Mouse (Mus musculus) CH12.LX (cell line): ENCODE data around the gene Shroom4. TPM values are rescaled to one million over a fixed set of nuclear protein-coding genes. Genes with fewer than 3 reads are reported as not detected.

ENCODE experiments used
- DNase-seq: peaks from one replicate; pipeline ENCODE4 v3.0.0-alpha.2; 2013; ENCODE audit errors: extremely low read depth
- H3K27ac ChIP-seq: 2 replicates; pipeline ENCODE4 v1.5.1; 2012; ENCODE audit warnings: low read depth, mild to moderate bottlenecking, control low read depth, moderate library complexity; ENCODE audit not compliant: insufficient read depth
- H3K27me3 ChIP-seq: replicated peaks from 2 replicates; pipeline ENCODE3; 2012; ENCODE audit warnings: inconsistent platforms
- H3K36me3 ChIP-seq, 2 experiments: replicated peaks in 1 of 2; 2 replicates each; pipeline versions ENCODE3 to v1.6.1; 2012; ENCODE audit warnings: inconsistent platforms in 1 of 2, low read length in 1 of 2, mild to moderate bottlenecking in 1 of 2, mixed read lengths in 1 of 2, moderate library complexity in 1 of 2; ENCODE audit not compliant: control insufficient read depth in 1 of 2, insufficient read depth in 1 of 2
- H3K4me1 ChIP-seq, 2 experiments: 2 replicates each; pipeline ENCODE4 v1.6.1; 2012; ENCODE audit warnings: inconsistent platforms in 1 of 2, moderate library complexity in 1 of 2; ENCODE audit not compliant: insufficient read depth in 2 of 2, control insufficient read depth in 1 of 2
- H3K4me2 ChIP-seq: 2 replicates; pipeline ENCODE4 v1.6.1; 2012; ENCODE audit warnings: low read depth, mild to moderate bottlenecking, control low read depth; ENCODE audit not compliant: poor library complexity, insufficient read depth, severe bottlenecking
- H3K4me3 ChIP-seq, 3 experiments: fragments of 150-350 bp in 1 of 3; sonication (generic) in 1 of 3; replicated peaks in 1 of 3; 2 replicates each; pipeline versions ENCODE3 to v1.5.1; 2011 to 2012; ENCODE audit warnings: low read depth in 2 of 3, low read length in 2 of 3, mild to moderate bottlenecking in 2 of 3, moderate library complexity in 2 of 3, control low read depth in 1 of 3, improper control_type of control experiment in 1 of 3, inconsistent platforms in 1 of 3, mixed read lengths in 1 of 3; ENCODE audit not compliant: poor library complexity in 1 of 3
- H3K79me2 ChIP-seq: replicated peaks from 2 replicates; pipeline ENCODE4 v1.6.1; 2012; ENCODE audit warnings: mild to moderate bottlenecking, moderate library complexity; ENCODE audit not compliant: control insufficient read depth, poor library complexity, insufficient read depth, severe bottlenecking; ENCODE audit errors: extremely low read depth
- H3K9ac ChIP-seq: 2 replicates; pipeline ENCODE4 v1.6.1; 2012; ENCODE audit warnings: low read depth, mild to moderate bottlenecking, control low read depth, moderate library complexity; ENCODE audit not compliant: insufficient read depth
- H3K9me3 ChIP-seq: replicated peaks from 2 replicates; pipeline ENCODE3; 2012; ENCODE audit warnings: low read length, inconsistent platforms, mixed read lengths
- BHLHE40 ChIP-seq: IDR thresholded peaks from 2 replicates; pipeline ENCODE4 v1.6.1; 2011; ENCODE audit warnings: mild to moderate bottlenecking, low read depth, low read length, improper control_type of control experiment
- CTCF ChIP-seq, 2 experiments: IDR thresholded peaks in 1 of 2; conservative IDR thresholded peaks in 1 of 2; 2 replicates each; pipeline ENCODE4 v1.5.1; 2011 to 2012; ENCODE audit warnings: low read depth in 2 of 2, low read length in 2 of 2, improper control_type of control experiment in 1 of 2, inconsistent platforms in 1 of 2, mild to moderate bottlenecking in 1 of 2, moderate library complexity in 1 of 2
- E2F4 ChIP-seq: IDR thresholded peaks from 2 replicates; pipeline ENCODE4 v1.6.1; 2011; ENCODE audit warnings: low read depth, low read length, improper control_type of control experiment; ENCODE audit not compliant: insufficient replicate concordance
- EP300 ChIP-seq: IDR thresholded peaks from 2 replicates; pipeline ENCODE4 v1.6.1; 2011; ENCODE audit warnings: low read length, improper control_type of control experiment
- ETS1 ChIP-seq: conservative IDR thresholded peaks from 2 replicates; pipeline ENCODE4 v1.6.1; 2012; ENCODE audit warnings: low read depth, mild to moderate bottlenecking, inconsistent platforms, low read length, improper control_type of control experiment, moderate library complexity
- GABPA ChIP-seq: IDR thresholded peaks from 2 replicates; pipeline ENCODE4 v1.6.1; 2012; ENCODE audit warnings: low read depth, low read length, improper control_type of control experiment, inconsistent platforms; ENCODE audit not compliant: insufficient replicate concordance
- HCFC1 ChIP-seq: IDR thresholded peaks from 2 replicates; pipeline ENCODE4 v1.6.1; 2012; ENCODE audit warnings: low read depth, mild to moderate bottlenecking, inconsistent platforms, low read length, improper control_type of control experiment
- IRF4 ChIP-seq: IDR thresholded peaks from 2 replicates; pipeline ENCODE4 v1.6.1; 2014; ENCODE audit warnings: low read depth, mild to moderate bottlenecking, inconsistent platforms, low read length, improper control_type of control experiment
- JUN ChIP-seq: IDR thresholded peaks from 2 replicates; pipeline ENCODE4 v1.6.1; 2011; ENCODE audit warnings: low read depth, mild to moderate bottlenecking, low read length, improper control_type of control experiment, moderate library complexity; ENCODE audit not compliant: insufficient read depth
- KAT2A ChIP-seq: IDR thresholded peaks from 2 replicates; pipeline ENCODE4 v1.6.1; 2012; ENCODE audit warnings: low read length, improper control_type of control experiment, inconsistent platforms; ENCODE audit not compliant: insufficient replicate concordance
- MAX ChIP-seq: IDR thresholded peaks from 2 replicates; pipeline ENCODE4 v1.6.1; 2011; ENCODE audit warnings: low read length, improper control_type of control experiment
- MEF2A ChIP-seq: IDR thresholded peaks from 2 replicates; pipeline ENCODE4 v1.6.1; 2014; ENCODE audit warnings: low read depth, mild to moderate bottlenecking, inconsistent platforms, low read length, improper control_type of control experiment, borderline replicate concordance
- MXI1 ChIP-seq: IDR thresholded peaks from 2 replicates; pipeline ENCODE4 v1.6.1; 2011; ENCODE audit warnings: mild to moderate bottlenecking, low read depth, low read length, improper control_type of control experiment
- MYC ChIP-seq: IDR thresholded peaks from 2 replicates; pipeline ENCODE4 v1.6.1; 2011; ENCODE audit warnings: low read depth, mild to moderate bottlenecking, improper control_type of control experiment, low read length
- PAX5 ChIP-seq: IDR thresholded peaks from 2 replicates; pipeline ENCODE4 v1.6.1; 2012; ENCODE audit warnings: low read length, inconsistent platforms, mixed read lengths
- POLR2A ChIP-seq: IDR thresholded peaks from 2 replicates; pipeline ENCODE4 v1.6.1; 2011; ENCODE audit warnings: low read depth, mild to moderate bottlenecking, improper control_type of control experiment, low read length
- RAD21 ChIP-seq: IDR thresholded peaks from 2 replicates; pipeline ENCODE4 v1.6.1; 2011; ENCODE audit warnings: low read depth, mild to moderate bottlenecking, low read length, improper control_type of control experiment, moderate library complexity
- SIN3A ChIP-seq: IDR thresholded peaks from 2 replicates; pipeline ENCODE4 v1.6.1; 2012; ENCODE audit warnings: low read length, improper control_type of control experiment, inconsistent platforms
- SMC3 ChIP-seq: IDR thresholded peaks from 2 replicates; pipeline ENCODE4 v1.6.1; 2011; ENCODE audit warnings: low read depth, low read length, improper control_type of control experiment
- TBP ChIP-seq: conservative IDR thresholded peaks from 2 replicates; pipeline ENCODE4 v1.6.1; 2011; ENCODE audit warnings: low read depth, low read length, improper control_type of control experiment
- TCF12 ChIP-seq: IDR thresholded peaks from 2 replicates; pipeline ENCODE4 v1.6.1; 2014; ENCODE audit warnings: low read depth, mild to moderate bottlenecking, inconsistent platforms, low read length, improper control_type of control experiment
- ZC3H11A ChIP-seq: IDR thresholded peaks from 2 replicates; pipeline ENCODE4 v1.6.1; 2012; ENCODE audit warnings: low read depth, mild to moderate bottlenecking, inconsistent platforms, low read length, improper control_type of control experiment
- ZMIZ1 ChIP-seq: IDR thresholded peaks from 2 replicates; pipeline ENCODE4 v1.6.1; 2012; ENCODE audit warnings: low read depth, mild to moderate bottlenecking, inconsistent platforms, low read length, improper control_type of control experiment
- ZNF384 ChIP-seq: IDR thresholded peaks from 2 replicates; pipeline ENCODE4 v1.6.1; 2012; ENCODE audit warnings: low read depth, low read length, improper control_type of control experiment, inconsistent platforms
- dilution Hi-C: fragments of 300-500 bp; cut with MboI; formaldehyde crosslinking; loops from 2 replicates; pipeline ENCODE4 v1.14.3; 2020; ENCODE audit warnings: low sequenced_read_pairs; ENCODE audit not compliant: extremely low pct_unique_long_range_greater_than_20kb, extremely low pct_ligation_motif_present
- in situ Hi-C: fragments of 300-500 bp; cut with MboI; formaldehyde crosslinking; loops from 3 replicates; pipeline ENCODE4 v1.14.3; 2019; ENCODE audit warnings: low sequenced_read_pairs, low pct_ligation_motif_present, low pct_unique_long_range_greater_than_20kb, mixed read lengths
- polyA plus RNA-seq: library from polyadenylated mRNA; unstranded; fragments of >175 nt; gene quantifications from 2 replicates; pipeline ENCODE4 v1.2.1, GENCODE M21; 2012; ENCODE audit warnings: low read depth; ENCODE audit not compliant: insufficient read length
- total RNA-seq, 2 experiments: library from RNA; depleted of rRNA; stranded (reverse); fragments of 300-350 nt in 1 of 2; fragments of >200 nt in 1 of 2; gene quantifications; 2 replicates each; pipeline ENCODE4 v1.2.3; 2012 to 2014

Shroom4 gene
- total and polyA plus RNA-seq, 3 experiments: 0.04 to 0.68 (median 0.05) TPM

- no peak overlapping the region for H3K4me2 ChIP-seq
- peak; percentile 37 for DNase-seq
Measured at GRCm38 (mm10) chrX:6522935-6523334, 123.3 kb downstream of the Shroom4 start.

GRCm38 (mm10) chrX:6536636-6537035 lies 137.0 kb downstream of the Shroom4 start:
- Histone ChIP-seq H3K36me3 (no peaks in the 10 kb centered on the region), H3K9me3 (no peaks in the 10 kb centered on the region), H3K4me3 (no peak overlapping the region), H3K27ac (no peak overlapping the region), H3K79me2 (no peaks in the 10 kb centered on the region), H3K9ac (no peak overlapping the region), H3K27me3 (no peaks in the 10 kb centered on the region), H3K4me2 (no peak overlapping the region), H3K4me1 (peaks cover 0 to 27% of the 10 kb centered on the region in 2 experiments; a peak in 2 of 4 replicates)
- TF ChIP-seq MXI1 (no peak), PAX5 (no peak), KAT2A (no peak)
- dilution Hi-C loops (no loop called here), in situ Hi-C loops (no loop called here)
- DNase-seq: no peak

More at GRCm38 (mm10) chrX:6522935-6523334, 123.3 kb downstream of the Shroom4 start:
- no peak overlapping the region for H3K4me3 ChIP-seq
- H3K4me1 ChIP-seq: no peaks in the 10 kb centered on the region
- no peak overlapping the region for H3K9ac ChIP-seq
- no peaks in the 10 kb centered on the region for H3K79me2 ChIP-seq
- no peak overlapping the region for H3K27ac ChIP-seq
- TF ChIP-seq GABPA (no peak), SMC3 (peak; percentile 61), CTCF (conservative IDR thresholded peaks at IDR 0.05 in 1 of 2, IDR thresholded peaks at IDR 0.05 in 1 of 2; ENCODE audit: low read depth in 2 of 2, low read length in 2 of 2) (peak in 1 of 2 experiments; percentile 63; a peak in 2 of 4 replicates), RAD21 (peak; percentile 52)
- no peaks in the 10 kb centered on the region for H3K9me3 ChIP-seq
- H3K36me3 ChIP-seq: no peaks in the 10 kb centered on the region
- no peaks in the 10 kb centered on the region for H3K27me3 ChIP-seq
- in situ Hi-C loops (no loop called here), dilution Hi-C loops (no loop called here)

- H3K79me2 ChIP-seq: no peaks in the 10 kb centered on the region
- no peaks in the 10 kb centered on the region for H3K36me3 ChIP-seq
- TF ChIP-seq ZMIZ1: no peak
- no peak for TF ChIP-seq TBP
- no peak for TF ChIP-seq JUN
- peak; percentile 33; the same call in 1 of the 2 replicates for TF ChIP-seq BHLHE40
- TF ChIP-seq ZC3H11A: no peak
- peak; percentile 93 for TF ChIP-seq ZNF384
- TF ChIP-seq POLR2A: no peak
- TF ChIP-seq E2F4: no peak
- TF ChIP-seq HCFC1: no peak
- TF ChIP-seq MAX: no peak
- no peak for TF ChIP-seq GABPA
- TF ChIP-seq MEF2A: peak; percentile 92
- no peak for TF ChIP-seq RAD21
- TF ChIP-seq TCF12: 0 out of 2 replicates have a peak, but pooled peaks have one; percentile 25
- TF ChIP-seq IRF4: 0 out of 2 replicates have a peak, but pooled peaks have one; percentile 25
- peak; percentile 64 for TF ChIP-seq EP300
- TF ChIP-seq ETS1: peak; percentile 83
- TF ChIP-seq SIN3A: peak; percentile 25; the same call in 1 of the 2 replicates
- no peak for TF ChIP-seq MYC
- in situ Hi-C loops: no loop called here
- no peak overlapping the region for H3K9ac ChIP-seq
- dilution Hi-C loops: no loop called here
- H3K4me1 ChIP-seq: peaks cover 0 to 27% of the 10 kb centered on the region in 2 experiments; a peak in 2 of 4 replicates
- H3K9me3 ChIP-seq: no peaks in the 10 kb centered on the region
- no peak overlapping the region for H3K4me2 ChIP-seq
- no peak overlapping the region for H3K4me3 ChIP-seq
- H3K27me3 ChIP-seq: no peaks in the 10 kb centered on the region
- peak; percentile 40 for DNase-seq
- no peak overlapping the region for H3K27ac ChIP-seq
Measured at GRCm38 (mm10) chrX:6537689-6538088, 138.0 kb downstream of the Shroom4 start.
